Mouse (Mus musculus): Measurements from ENCODE around the gene Met.

GRCm38 (mm10) chr6:17599373-17599772, 135.8 kb downstream of the Met start:
- TF ChIP-seq USF1 (IDR thresholded peaks at IDR 0.05; ENCODE audit: low read depth) (no peak), CTCF (IDR thresholded peaks at IDR 0.05; ENCODE audit: control insufficient read depth, insufficient read depth, insufficient read length) (no peak), CEBPB (IDR thresholded peaks at IDR 0.05; ENCODE audit: low read depth) (no peak), MYOD1 (IDR thresholded peaks at IDR 0.05; ENCODE audit: control insufficient read depth, insufficient read length, low read depth) (no peak)
